Mouse (Mus musculus): ENCODE data around the gene Pfkl.

DNA sequence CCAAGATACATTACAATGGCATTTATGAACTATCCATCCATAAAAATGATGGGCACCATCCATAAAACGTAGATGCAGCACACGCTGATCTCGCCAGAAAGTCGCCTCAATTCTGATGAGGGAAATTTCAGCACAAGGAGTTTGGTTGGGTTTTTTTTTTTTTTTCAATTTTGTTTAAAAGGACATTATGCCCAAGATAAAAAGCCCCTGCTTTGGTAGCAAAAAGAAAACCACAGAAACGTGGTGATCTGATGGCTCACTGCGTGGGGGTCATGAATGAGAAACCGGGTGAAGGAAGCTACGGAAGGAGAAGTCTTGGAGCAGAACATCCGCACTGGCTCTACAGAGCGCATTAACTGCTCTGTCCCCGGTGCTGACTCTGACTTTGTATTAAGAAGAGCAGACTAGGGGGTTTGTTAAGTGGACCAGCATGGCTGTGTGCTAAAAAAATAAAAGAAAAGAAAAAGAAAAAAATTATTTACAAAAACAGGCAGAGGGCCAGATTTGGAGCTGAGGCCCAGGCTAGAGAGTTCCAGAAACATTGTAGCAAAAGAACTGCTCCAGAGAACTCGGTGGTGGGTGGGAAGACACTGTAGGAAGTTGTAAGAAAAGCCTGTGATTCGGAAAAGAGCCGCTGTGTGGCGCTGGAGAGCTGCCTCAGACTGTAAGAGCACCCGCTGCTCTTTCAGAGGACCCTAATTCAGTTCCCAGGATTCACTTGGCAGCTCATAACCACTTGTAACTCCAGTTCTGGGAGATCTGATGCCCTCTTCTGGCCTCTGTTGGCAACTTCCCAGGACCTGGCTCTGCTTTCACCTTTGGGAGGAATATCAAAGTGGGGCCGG, 38.0 kb downstream of the Pfkl start:
- TF ChIP-seq POLR2A (IDR thresholded peaks at IDR 0.05; ENCODE audit: insufficient read depth, low read depth, low read length) (no peak), CTCF (IDR thresholded peaks at IDR 0.05) (peak; percentile 37), EP300 (IDR thresholded peaks at IDR 0.05; ENCODE audit: insufficient read depth, low read depth, low read length) (no peak)

Data from heart, adult 2 months (tissue).